Mouse (Mus musculus): Measurements from ENCODE around the gene Gm44965. TPM values are rescaled to one million over a fixed set of nuclear protein-coding genes. Genes with fewer than 3 reads are reported as not detected.

Gene Gm44965
- polyA plus RNA-seq, 1 experiment = not detected

DNA sequence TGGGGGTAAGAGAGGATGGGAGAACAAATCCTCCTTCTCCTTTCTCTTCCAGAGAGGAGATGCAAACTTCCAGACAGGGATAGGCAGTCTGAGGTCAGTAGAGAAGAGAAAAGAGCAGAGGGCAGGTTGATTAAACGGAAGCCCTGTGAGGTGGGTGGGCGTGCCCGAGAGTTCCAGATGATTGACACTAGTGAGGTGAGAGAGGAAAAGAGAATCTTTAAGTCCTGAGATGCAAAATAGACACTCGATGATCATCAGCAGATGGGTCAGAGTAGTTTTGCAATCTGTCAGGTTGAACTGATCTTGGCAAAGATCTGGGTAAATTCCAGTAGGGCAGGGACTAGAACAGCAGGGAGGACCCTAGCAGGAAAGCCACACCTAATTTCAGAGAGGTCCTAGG is 71.0 kb downstream of the Gm44965 start:
- Histone ChIP-seq H3K36me3 (ENCODE audit: control insufficient read depth) (no peaks in the 10 kb centered on the region), H3K4me1 (ENCODE audit: control insufficient read depth) (no peaks in the 10 kb centered on the region), H3K4me3 (replicated peaks) (no peak overlapping the region), H3K9me3 (ENCODE audit: control insufficient read depth, low read length) (no peaks in the 10 kb centered on the region), H3K27me3 (ENCODE audit: control insufficient read depth) (no peaks in the 10 kb centered on the region)
- no peak for TF ChIP-seq GATA1 (IDR thresholded peaks at IDR 0.05; ENCODE audit: low read length)
- TF ChIP-seq TAL1 (IDR thresholded peaks at IDR 0.05; ENCODE audit: low read length) = no peak

DNA sequence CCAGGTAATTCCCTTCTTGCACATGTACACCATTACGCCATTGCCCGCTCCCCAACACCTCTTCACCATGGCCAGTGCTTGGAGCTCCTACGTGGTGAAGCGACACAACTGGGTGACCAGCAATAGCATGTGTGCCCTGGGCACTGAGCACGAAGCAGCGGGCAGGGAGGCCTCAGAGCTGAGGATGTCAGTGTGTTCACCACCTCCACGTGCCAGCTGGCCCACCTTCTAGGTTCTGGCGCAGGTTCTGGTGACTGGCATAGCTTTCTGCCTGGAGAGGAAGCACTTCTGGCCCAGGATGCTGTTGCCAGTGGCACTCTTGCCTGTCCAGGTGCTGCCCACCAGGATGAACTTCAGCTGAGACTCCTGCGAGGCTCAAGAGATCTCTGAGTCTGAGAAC is 71.7 kb downstream of the Gm44965 start:
- H3K4me3 ChIP-seq (replicated peaks) = no peak overlapping the region
- no peaks in the 10 kb centered on the region for H3K27me3 ChIP-seq (ENCODE audit: control insufficient read depth)
- no peaks in the 10 kb centered on the region for H3K4me1 ChIP-seq (ENCODE audit: control insufficient read depth)
- no peaks in the 10 kb centered on the region for H3K36me3 ChIP-seq (ENCODE audit: control insufficient read depth)
- no peaks in the 10 kb centered on the region for H3K9me3 ChIP-seq (ENCODE audit: control insufficient read depth, low read length)
- TF ChIP-seq TAL1 (IDR thresholded peaks at IDR 0.05; ENCODE audit: low read length) (no peak), GATA1 (IDR thresholded peaks at IDR 0.05; ENCODE audit: low read length) (no peak)

DNA sequence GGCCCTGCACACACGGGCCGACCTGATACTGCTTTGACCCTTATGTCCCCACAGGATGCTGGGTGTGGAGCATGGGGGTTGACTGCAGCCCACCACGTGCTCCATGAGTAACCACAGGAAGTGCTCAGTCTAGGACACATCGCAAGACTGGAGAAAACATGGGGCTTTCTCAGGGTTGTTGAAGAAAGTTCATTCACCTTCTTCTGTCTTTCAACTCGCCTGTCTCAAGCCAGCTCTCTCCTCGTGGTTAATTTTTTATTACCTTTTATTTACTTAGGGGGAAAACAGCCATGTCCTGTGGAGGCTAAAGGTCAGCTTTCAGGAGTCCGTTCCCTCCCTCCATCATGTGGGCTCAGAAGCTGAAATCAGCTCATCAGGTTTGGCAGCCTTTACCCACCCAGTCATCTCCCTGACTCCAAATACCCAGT is 72.4 kb downstream of the Gm44965 start:
- H3K4me3 ChIP-seq (replicated peaks) = no peak overlapping the region
- H3K36me3 ChIP-seq (ENCODE audit: control insufficient read depth) = no peaks in the 10 kb centered on the region
- no peaks in the 10 kb centered on the region for H3K9me3 ChIP-seq (ENCODE audit: control insufficient read depth, low read length)
- H3K4me1 ChIP-seq (ENCODE audit: control insufficient read depth) = no peaks in the 10 kb centered on the region
- H3K27me3 ChIP-seq (ENCODE audit: control insufficient read depth) = no peaks in the 10 kb centered on the region
- TF ChIP-seq GATA1 (IDR thresholded peaks at IDR 0.05; ENCODE audit: low read length) = no peak
- no peak for TF ChIP-seq TAL1 (IDR thresholded peaks at IDR 0.05; ENCODE audit: low read length)

DNA sequence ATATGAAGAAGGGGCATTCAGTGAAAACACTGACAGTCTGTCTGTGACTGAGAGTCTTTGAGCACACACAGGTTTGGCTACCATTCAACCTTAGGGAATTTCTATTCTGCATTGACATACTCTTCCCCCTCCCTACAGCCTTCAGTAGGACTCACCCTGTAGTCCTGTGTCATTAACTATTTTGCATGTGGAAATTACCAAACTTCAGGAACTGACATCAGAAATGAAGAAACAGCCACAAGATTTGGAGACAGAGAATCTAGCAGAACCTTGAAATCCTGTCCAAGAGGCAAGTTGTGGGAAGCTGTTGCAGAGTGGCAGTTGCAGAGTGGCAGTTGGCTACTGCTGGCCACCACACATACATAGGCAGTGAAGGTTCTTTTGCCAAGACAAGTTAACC is 74.3 kb downstream of the Gm44965 start:
- H3K27me3 ChIP-seq (ENCODE audit: control insufficient read depth) = no peaks in the 10 kb centered on the region
- no peaks in the 10 kb centered on the region for H3K9me3 ChIP-seq (ENCODE audit: control insufficient read depth, low read length)
- no peak for TF ChIP-seq TAL1 (IDR thresholded peaks at IDR 0.05; ENCODE audit: low read length)
- no peak for TF ChIP-seq GATA1 (IDR thresholded peaks at IDR 0.05; ENCODE audit: low read length)

More for the DNA sequence above, 74.3 kb downstream of the Gm44965 start:
- no peak overlapping the region for H3K4me3 ChIP-seq (replicated peaks)
- H3K4me1 ChIP-seq (ENCODE audit: control insufficient read depth) = no peaks in the 10 kb centered on the region
- H3K36me3 ChIP-seq (ENCODE audit: control insufficient read depth) = no peaks in the 10 kb centered on the region

Other genes with a start within 250 kb of the Gm44965 start
- gene Krba1, start 198.4 kb upstream of the Gm44965 start, polyA plus RNA-seq (2012) = 0.06 and 0.11 TPM in 2 replicates
- 0.07 TPM in 2 replicates for gene Zfp467, start 148.1 kb upstream of the Gm44965 start, polyA plus RNA-seq (2012)
- not detected in 2 replicates for gene Sspo, start 145.7 kb upstream of the Gm44965 start, polyA plus RNA-seq (2012)
- gene Atp6v0e2, start 56.3 kb upstream of the Gm44965 start, polyA plus RNA-seq (2012) = 0.06 TPM in 1 of 2 replicates, not detected in the other
- gene Lrrc61, start 39.1 kb upstream of the Gm44965 start, polyA plus RNA-seq (2012) = 0.05 and 0.27 TPM in 2 replicates
- 0.07 TPM in 1 of 2 replicates, not detected in the other for gene Rarres2, start 21.2 kb upstream of the Gm44965 start, polyA plus RNA-seq (2012)
- not detected in 2 replicates for gene Gm45021, start 4.3 kb upstream of the Gm44965 start, polyA plus RNA-seq (2012)
- 0.06 and 0.15 TPM in 2 replicates for gene Repin1, start 58 bp upstream of the Gm44965 start, polyA plus RNA-seq (2012)
- 0.03 TPM in 2 replicates for gene Zfp775, start 8.1 kb downstream of the Gm44965 start, polyA plus RNA-seq (2012)
- gene AI854703, start 32.8 kb downstream of the Gm44965 start, polyA plus RNA-seq (2012) = 0.02 TPM in 1 of 2 replicates, not detected in the other
- gene Gimap8, start 53.3 kb downstream of the Gm44965 start, polyA plus RNA-seq (2012) = not detected in 2 replicates
- 0.05 TPM in 1 of 2 replicates, not detected in the other for gene Gimap9, start 82.2 kb downstream of the Gm44965 start, polyA plus RNA-seq (2012)
- gene Gimap4, start 90.6 kb downstream of the Gm44965 start, polyA plus RNA-seq (2012) = not detected in 2 replicates
- gene Gimap6, start 114.3 kb downstream of the Gm44965 start, polyA plus RNA-seq (2012) = not detected in 2 replicates
- not detected in 2 replicates for gene Gm28053, start 124.7 kb downstream of the Gm44965 start, polyA plus RNA-seq (2012)
- gene Gimap7, start 124.7 kb downstream of the Gm44965 start, polyA plus RNA-seq (2012) = not detected in 2 replicates
- 0.02 and 0.03 TPM in 2 replicates for gene Gimap1, start 145.1 kb downstream of the Gm44965 start, polyA plus RNA-seq (2012)
- gene Gimap5, start 152.3 kb downstream of the Gm44965 start, polyA plus RNA-seq (2012) = 0.04 and 0.05 TPM in 2 replicates
- 0.02 TPM in 1 of 2 replicates, not detected in the other for gene Gimap3, start 176.9 kb downstream of the Gm44965 start, polyA plus RNA-seq (2012)
- 0.32 and 0.81 TPM in 2 replicates for gene Tmem176a, start 247.0 kb downstream of the Gm44965 start, polyA plus RNA-seq (2012)
- 0.10 and 0.18 TPM in 2 replicates for gene Tmem176b, start 247.6 kb downstream of the Gm44965 start, polyA plus RNA-seq (2012)

Data from erythroblast, embryonic 14.5 days (primary cell).